Mouse (Mus musculus): ENCODE data around the gene Cited4. TPM values are rescaled to one million over a fixed set of nuclear protein-coding genes. Genes with fewer than 3 reads are reported as not detected.

Gene Cited4
- total RNA-seq, 2 experiments from 2014 or later, result 2.1 to 4.4 TPM

Other genes with a start within 250 kb of the Cited4 start
- not detected in 2 replicates for gene Slfnl1, start 134.3 kb upstream of the Cited4 start, total RNA-seq (2014; fragmentation: Nextera tagmentation)
- not detected in 2 replicates for gene Slfnl1, start 134.3 kb upstream of the Cited4 start, total RNA-seq (2017)
- gene Ctps, start 96.3 kb upstream of the Cited4 start, total RNA-seq (2014; fragmentation: Nextera tagmentation), result 50.4 and 59.5 TPM in 2 replicates
- gene Ctps, start 96.3 kb upstream of the Cited4 start, total RNA-seq (2017), result 60.1 and 63.1 TPM in 2 replicates
- gene Gm8439, start 77.8 kb upstream of the Cited4 start, total RNA-seq (2014; fragmentation: Nextera tagmentation), result not detected in 2 replicates
- gene Gm8439, start 77.8 kb upstream of the Cited4 start, total RNA-seq (2017), result not detected in 2 replicates
- gene Kcnq4, start 82.0 kb downstream of the Cited4 start, total RNA-seq (2014; fragmentation: Nextera tagmentation), result 0.96 TPM in 1 of 2 replicates, not detected in the other
- not detected in 2 replicates for gene Kcnq4, start 82.0 kb downstream of the Cited4 start, total RNA-seq (2017)
- gene Nfyc, start 165.0 kb downstream of the Cited4 start, total RNA-seq (2014; fragmentation: Nextera tagmentation), result 24.9 and 53.4 TPM in 2 replicates
- gene Nfyc, start 165.0 kb downstream of the Cited4 start, total RNA-seq (2017), result 45.1 and 61.6 TPM in 2 replicates
- not detected in 2 replicates for gene Rims3, start 188.2 kb downstream of the Cited4 start, total RNA-seq (2014; fragmentation: Nextera tagmentation)
- gene Rims3, start 188.2 kb downstream of the Cited4 start, total RNA-seq (2017), result not detected in 2 replicates

Measured in granulocyte monocyte progenitor cell, adult 5-6 weeks (primary cell).